In genomic region chr6:72477621-72478020, GRCm38 (mm10) we compare ENCODE assay signal across 19 mouse cellular contexts. TPM values are rescaled to one million over a fixed set of nuclear protein-coding genes. Genes with fewer than 3 reads are reported as not detected.
DNase-seq lines count a peak whose midpoint lies in the region; ATAC-seq and TF ChIP-seq lines count a peak whose summit lies in the region.
"Had no signal": no experiment of that assay in that cellular context is flagged by ENCODE, and none has a peak within 500 bp of the region (broad histone marks: within the 10 kb centered on the region; RNA-seq: fewer than 3 reads in every experiment).

No protein-coding gene starts in this region.

- no peak overlapping the region for H3K4me2 ChIP-seq in hindbrain, embryonic 15.5 days
- no peak overlapping the region for H3K4me2 ChIP-seq in hindbrain, embryonic 14.5 days (replicated peaks)
- H3K4me2 ChIP-seq: embryonic facial prominence, embryonic 13.5 days; heart, embryonic 12.5 days; liver, embryonic 15.5 days had no signal

- no peak for TF ChIP-seq POLR2A in lung, adult 2 months (IDR thresholded peaks at IDR 0.05; ENCODE audit: borderline replicate concordance, extremely low read depth, low read depth, low read length)

- H3K9me3 ChIP-seq in hindbrain, embryonic 15.5 days = no peaks in the 10 kb centered on the region
- H3K9me3 ChIP-seq in hindbrain, embryonic 14.5 days (ENCODE audit: control insufficient read depth, low read length) = no peaks in the 10 kb centered on the region
- H3K9me3 ChIP-seq: liver, embryonic 15.5 days had no signal

- TF ChIP-seq CTCF in lung, adult 2 months (IDR thresholded peaks at IDR 0.05; ENCODE audit: insufficient read depth, low read length) = no peak

- 0 out of 2 replicates have a peak, but pooled peaks cover 3% of the 10 kb centered on the region for H3K4me1 ChIP-seq in hindbrain, embryonic 15.5 days (replicated peaks)
- no peaks in the 10 kb centered on the region for H3K4me1 ChIP-seq in hindbrain, embryonic 14.5 days (replicated peaks; ENCODE audit: control insufficient read depth, insufficient read depth, low read length)
- H3K4me1 ChIP-seq in lung, adult 2 months (ENCODE audit: control insufficient read depth, insufficient read depth, low read length) = peaks cover 8% of the 10 kb centered on the region
- H3K4me1 ChIP-seq: heart, embryonic 12.5 days; liver, embryonic 15.5 days had no signal

- DNase-seq in hindbrain, embryonic 14.5 days (ENCODE audit: low spot score) = no peak
- DNase-seq in lung, postnatal 36 days = peak; percentile 43
- DNase-seq in lung, adult 2 months = no peak
- peak; percentile 66 for DNase-seq in adrenal gland, postnatal 10 days
- peak; percentile 69 for DNase-seq in testis, postnatal 10 days (ENCODE audit: low spot score)
- DNase-seq in thymus, postnatal 0 days (ENCODE audit: low spot score) = no peak
- no peak for DNase-seq in right cerebral cortex, postnatal 14 days
- DNase-seq: left cerebral cortex, postnatal 4 days; right cerebral cortex, postnatal 25 days; thymus, postnatal 25 days had no signal

- no peak overlapping the region for H3K4me3 ChIP-seq in hindbrain, embryonic 15.5 days
- no peak overlapping the region for H3K4me3 ChIP-seq in hindbrain, embryonic 14.5 days (replicated peaks; ENCODE audit: low read length)
- H3K4me3 ChIP-seq in lung, adult 2 months (replicated peaks; ENCODE audit: extremely low read depth, low read depth, low read length) = no peak overlapping the region
- H3K4me3 ChIP-seq: embryonic facial prominence, embryonic 13.5 days; heart, embryonic 12.5 days; liver, embryonic 15.5 days had no signal

- 85% methylated on average over 3 of the region's 3 CpGs for WGBS in hindbrain, embryonic 15.5 days
- WGBS in hindbrain, embryonic 14.5 days = 87% methylated on average over 3 of the region's 3 CpGs
- 64% methylated on average over 3 of the region's 3 CpGs for WGBS in lung, adult 2 months

- H3K27ac ChIP-seq in hindbrain, embryonic 15.5 days (replicated peaks) = no peak overlapping the region
- no peak overlapping the region for H3K27ac ChIP-seq in hindbrain, embryonic 14.5 days
- H3K27ac ChIP-seq: embryonic facial prominence, embryonic 13.5 days; liver, embryonic 15.5 days had no signal

- no peaks in the 10 kb centered on the region for H3K27me3 ChIP-seq in hindbrain, embryonic 15.5 days
- no peaks in the 10 kb centered on the region for H3K27me3 ChIP-seq in hindbrain, embryonic 14.5 days (ENCODE audit: control insufficient read depth, insufficient read depth, low read length)
- H3K27me3 ChIP-seq: embryonic facial prominence, embryonic 13.5 days; heart, embryonic 12.5 days; liver, embryonic 15.5 days had no signal

- H3K36me3 ChIP-seq in hindbrain, embryonic 15.5 days = no peaks in the 10 kb centered on the region
- no peaks in the 10 kb centered on the region for H3K36me3 ChIP-seq in hindbrain, embryonic 14.5 days (replicated peaks; ENCODE audit: control insufficient read depth, insufficient read depth)
- H3K36me3 ChIP-seq: embryonic facial prominence, embryonic 13.5 days; heart, embryonic 12.5 days; liver, embryonic 15.5 days had no signal

- no peak overlapping the region for H3K9ac ChIP-seq in hindbrain, embryonic 15.5 days
- H3K9ac ChIP-seq in hindbrain, embryonic 14.5 days = no peak overlapping the region
- H3K9ac ChIP-seq: embryonic facial prominence, embryonic 13.5 days; heart, embryonic 12.5 days; liver, embryonic 15.5 days had no signal

- ATAC-seq in hindbrain, embryonic 15.5 days (ENCODE audit: low FRiP score, low read depth) = peak; percentile 56; the same call in 1 of the 2 replicates
- no peak for ATAC-seq in hindbrain, embryonic 14.5 days (ENCODE audit: low FRiP score)
- ATAC-seq: intestine, embryonic 16.5 days had no signal

RNA-seq across cellular contexts. Expression of gene Mat2a, which starts 38.3 kb away (rescaled TPM):
- 320 and 326 TPM in 2 replicates for polyA plus RNA-seq in hindbrain, embryonic 15.5 days (2015; fragmentation: Nextera tagmentation; extraction: Ambion mirVana)
- 336 and 338 TPM in 2 replicates for polyA plus RNA-seq in hindbrain, embryonic 14.5 days (2014; fragmentation: Nextera tagmentation; extraction: Ambion mirVana)
- 90.3 and 94.6 TPM in 2 replicates for polyA plus RNA-seq in lung, adult 2 months (2012; rRNA removed)
- total RNA-seq in adrenal gland, postnatal 10 days (2021) = 100 to 1,000 TPM; 225 to 245 TPM
- 356 and 359 TPM in 2 replicates for polyA plus RNA-seq in thymus, postnatal 0 days (2015; fragmentation: Nextera tagmentation; extraction: Ambion mirVana)

RNA-seq across cellular contexts. Expression of gene Sh2d6, which starts 43.9 kb away (rescaled TPM):
- polyA plus RNA-seq in hindbrain, embryonic 15.5 days (2015; fragmentation: Nextera tagmentation; extraction: Ambion mirVana) = 0.26 and 0.63 TPM in 2 replicates
- polyA plus RNA-seq in hindbrain, embryonic 14.5 days (2014; fragmentation: Nextera tagmentation; extraction: Ambion mirVana) = 0.24 and 0.82 TPM in 2 replicates
- polyA plus RNA-seq in lung, adult 2 months (2012; rRNA removed) = 0.19 and 0.32 TPM in 2 replicates
- total RNA-seq in adrenal gland, postnatal 10 days (2021) = under 1 TPM; 0.27 to 0.48 TPM
- polyA plus RNA-seq in thymus, postnatal 0 days (2015; fragmentation: Nextera tagmentation; extraction: Ambion mirVana) = 0.14 and 0.23 TPM in 2 replicates
- total RNA-seq: common myeloid progenitor, adult 5-6 weeks; hematopoietic stem cell, adult 5-6 weeks; megakaryocyte-erythroid progenitor cell, adult 5-6 weeks; monocyte, adult 5-6 weeks had no signal
- polyA plus RNA-seq: heart, embryonic 12.5 days; liver, embryonic 15.5 days had no signal

Comparison
In these comparisons a context has a peak if more than half of its experiments do, and no peak if none do; other contexts are left out.
1. DNase-seq: peak in lung, postnatal 36 days (single experiment), adrenal gland, postnatal 10 days (single experiment) and testis, postnatal 10 days (single experiment); none in hindbrain, embryonic 14.5 days (single experiment), lung, adult 2 months (single experiment), thymus, postnatal 0 days (single experiment) and right cerebral cortex, postnatal 14 days (single experiment).